In genomic region chr8:56294373-56294877, GRCm38 (mm10) we compare ENCODE assay signal across 7 mouse cellular contexts. TPM values are rescaled to one million over a fixed set of nuclear protein-coding genes. Genes with fewer than 3 reads are reported as not detected.
DNase-seq lines count a peak whose midpoint lies in the region; ATAC-seq and TF ChIP-seq lines count a peak whose summit lies in the region.

Gene Hpgd, plus strand, starts transcription at chr8:56294585.

- no peak for TF ChIP-seq POLR2A in limb, embryonic 14.5 days (IDR thresholded peaks at IDR 0.05; ENCODE audit: borderline replicate concordance, extremely low read depth, insufficient read depth, insufficient read length)

- WGBS in intestine, embryonic 14.5 days = under 1% methylated on average over 33 of the region's 33 CpGs
- WGBS in limb, embryonic 14.5 days = under 1% methylated on average over 31 of the region's 33 CpGs
- under 1% methylated on average over 33 of the region's 33 CpGs for WGBS in midbrain, embryonic 13.5 days
- under 1% methylated on average over 33 of the region's 33 CpGs for WGBS in stomach, embryonic 16.5 days

- peak within 1 kb of the TSS; percentile 76 for H3K4me2 ChIP-seq in intestine, embryonic 14.5 days (ENCODE audit: low read length)
- peak within 1 kb of the TSS; percentile 91 for H3K4me2 ChIP-seq in limb, embryonic 14.5 days (replicated peaks; ENCODE audit: low read depth, low read length, severe bottlenecking)
- H3K4me2 ChIP-seq in midbrain, embryonic 13.5 days (replicated peaks) = peak within 1 kb of the TSS; percentile 87
- peak within 1 kb of the TSS; percentile 79 for H3K4me2 ChIP-seq in stomach, embryonic 16.5 days (ENCODE audit: low read depth, low read length)

- H3K4me3 ChIP-seq in intestine, embryonic 14.5 days (ENCODE audit: low read depth, low read length) = peak within 1 kb of the TSS; percentile 67
- H3K4me3 ChIP-seq in limb, embryonic 14.5 days (replicated peaks; ENCODE audit: low read length) = peak within 1 kb of the TSS; percentile 56
- peak within 1 kb of the TSS; percentile 56 for H3K4me3 ChIP-seq in midbrain, embryonic 13.5 days (replicated peaks)
- peak within 1 kb of the TSS; percentile 78 for H3K4me3 ChIP-seq in stomach, embryonic 16.5 days (replicated peaks; ENCODE audit: low read length)

- intact Hi-C loops in gastrocnemius, postnatal 14 days (cut with DNase I; ENCODE audit: low total_unique reads) = no loop called here

- H3K9me3 ChIP-seq in intestine, embryonic 14.5 days (ENCODE audit: control insufficient read depth, low read length) = no peaks in the 10 kb centered on the region
- H3K9me3 ChIP-seq in limb, embryonic 14.5 days (ENCODE audit: control insufficient read depth, low read length) = no peaks in the 10 kb centered on the region
- H3K9me3 ChIP-seq in midbrain, embryonic 13.5 days = no peaks in the 10 kb centered on the region
- no peaks in the 10 kb centered on the region for H3K9me3 ChIP-seq in stomach, embryonic 16.5 days (replicated peaks; ENCODE audit: control insufficient read depth, low read length)

- peak within 1 kb of the TSS; percentile 60 for H3K9ac ChIP-seq in intestine, embryonic 14.5 days (ENCODE audit: low read length)
- H3K9ac ChIP-seq in limb, embryonic 14.5 days (ENCODE audit: low read depth, low read length, severe bottlenecking) = peak within 1 kb of the TSS; percentile 62
- peak within 1 kb of the TSS; percentile 65 for H3K9ac ChIP-seq in midbrain, embryonic 13.5 days (replicated peaks)
- H3K9ac ChIP-seq in stomach, embryonic 16.5 days (ENCODE audit: low read length) = peak within 1 kb of the TSS; percentile 90

- H3K27ac ChIP-seq in intestine, embryonic 14.5 days (ENCODE audit: low read depth) = peak within 1 kb of the TSS; percentile 54; the same call in 1 of the 2 replicates
- H3K27ac ChIP-seq in limb, embryonic 14.5 days (replicated peaks; ENCODE audit: low read depth, low read length) = no peak within 1 kb of the TSS
- H3K27ac ChIP-seq in midbrain, embryonic 13.5 days = no peak within 1 kb of the TSS
- peak within 1 kb of the TSS; percentile 90 for H3K27ac ChIP-seq in stomach, embryonic 16.5 days (ENCODE audit: low read length)

- H3K36me3 ChIP-seq in intestine, embryonic 14.5 days (ENCODE audit: control insufficient read depth, insufficient read depth, low read length) = no peaks in the 10 kb centered on the region
- H3K36me3 ChIP-seq in limb, embryonic 14.5 days (ENCODE audit: control insufficient read depth, insufficient read depth, low read length) = no peaks in the 10 kb centered on the region
- H3K36me3 ChIP-seq in midbrain, embryonic 13.5 days = no peaks in the 10 kb centered on the region
- H3K36me3 ChIP-seq in stomach, embryonic 16.5 days (ENCODE audit: control insufficient read depth, insufficient read depth, low read length) = no peaks in the 10 kb centered on the region

- H3K27me3 ChIP-seq in intestine, embryonic 14.5 days (replicated peaks; ENCODE audit: control insufficient read depth, insufficient read depth, low read length) = no peaks in the 10 kb centered on the region
- H3K27me3 ChIP-seq in limb, embryonic 14.5 days (ENCODE audit: control insufficient read depth, insufficient read depth, low read length) = no peaks in the 10 kb centered on the region
- H3K27me3 ChIP-seq in midbrain, embryonic 13.5 days = peaks cover 27% of the 10 kb centered on the region
- no peaks in the 10 kb centered on the region for H3K27me3 ChIP-seq in stomach, embryonic 16.5 days (ENCODE audit: control insufficient read depth, insufficient read depth, low read length)

- peak; percentile 94 for ATAC-seq in intestine, embryonic 14.5 days (replicated peaks; ENCODE audit: low FRiP score, low TSS enrichment, low read depth)
- peak; percentile 67 for ATAC-seq in limb, embryonic 14.5 days (ENCODE audit: low FRiP score, low read depth)
- peak; percentile 95 for ATAC-seq in midbrain, embryonic 13.5 days
- peak; percentile 87 for ATAC-seq in stomach, embryonic 16.5 days (ENCODE audit: insufficient read depth, low FRiP score)

- DNase-seq in adrenal gland, adult 2 months = peak; percentile 55
- DNase-seq in embryo, embryonic 10 days (ENCODE audit: low spot score) = peak; percentile 79
- peak; percentile 55 for DNase-seq in gastrocnemius, postnatal 14 days
- peak; percentile 83 for DNase-seq in intestine, embryonic 14.5 days (ENCODE audit: low spot score)
- peak; percentile 37 for DNase-seq in limb, embryonic 14.5 days (ENCODE audit: low spot score)

- peaks cover 17% of the 10 kb centered on the region for H3K4me1 ChIP-seq in intestine, embryonic 14.5 days (replicated peaks; ENCODE audit: control insufficient read depth, insufficient read depth, low read length)
- H3K4me1 ChIP-seq in limb, embryonic 14.5 days (ENCODE audit: control insufficient read depth, insufficient read depth, low read length) = peaks cover 9% of the 10 kb centered on the region; the same call in 1 of the 2 replicates
- H3K4me1 ChIP-seq in midbrain, embryonic 13.5 days (replicated peaks) = peaks cover 24% of the 10 kb centered on the region
- H3K4me1 ChIP-seq in stomach, embryonic 16.5 days (ENCODE audit: control insufficient read depth, insufficient read depth, low read length) = peaks cover 8% of the 10 kb centered on the region

RNA-seq across cellular contexts. Expression of gene Hpgd, which starts in this region (rescaled TPM):
- 10 to 100 TPM in 1 of 2 experiments, 1 to 10 TPM in 1; 6.6 to 11.5 TPM for total RNA-seq in adrenal gland, adult 2 months (2021)
- 0.53 and 0.74 TPM in 2 replicates for polyA plus RNA-seq in adrenal gland, adult 2 months (2012; rRNA removed)
- 1 to 10 TPM; 2.5 to 2.6 TPM for total RNA-seq in gastrocnemius, postnatal 14 days (2021)
- polyA plus RNA-seq in intestine, embryonic 14.5 days (2014; fragmentation: Nextera tagmentation; extraction: Ambion mirVana) = 32.7 and 34.0 TPM in 2 replicates
- 12.8 and 19.5 TPM in 2 replicates for polyA plus RNA-seq in limb, embryonic 14.5 days (2012; rRNA removed)
- 27.7 and 28.8 TPM in 2 replicates for polyA plus RNA-seq in limb, embryonic 14.5 days (2014; fragmentation: Nextera tagmentation; extraction: Ambion mirVana)
- polyA plus RNA-seq in midbrain, embryonic 13.5 days (2015; fragmentation: Nextera tagmentation; extraction: Ambion mirVana) = 5.2 and 6.6 TPM in 2 replicates
- 85.5 and 91.9 TPM in 2 replicates for polyA plus RNA-seq in stomach, embryonic 16.5 days (2015; fragmentation: Nextera tagmentation; extraction: Ambion mirVana)

Comparison
In these comparisons a context has a peak if more than half of its experiments do, and no peak if none do; other contexts are left out.
1. H3K27ac ChIP-seq: peak in intestine, embryonic 14.5 days (single experiment) and stomach, embryonic 16.5 days (single experiment); none in limb, embryonic 14.5 days (single experiment) and midbrain, embryonic 13.5 days (single experiment).
2. Peak in every context shown above with its lines, with median percentiles within 50 percentile points of each other: DNase-seq, ATAC-seq, H3K4me2 ChIP-seq, H3K4me3 ChIP-seq and H3K9ac ChIP-seq.